Mouse (Mus musculus) bone marrow, adult 2 months (tissue): Measurements from ENCODE around the gene Camk1g. TPM values are rescaled to one million over a fixed set of nuclear protein-coding genes. Genes with fewer than 3 reads are reported as not detected.
A peak's percentile ranks its signal among the peaks of the same experiment; 100 is the strongest.

Source experiments
- H3K27ac ChIP-seq: fragments of 200-500 bp; 2 replicates; pipeline ENCODE4 v1.5.1; 2012; ENCODE audit warnings: low read depth, mild to moderate bottlenecking, control low read depth, inconsistent platforms, low read length; ENCODE audit not compliant: control insufficient read depth, poor library complexity, insufficient read depth
- H3K4me1 ChIP-seq: fragments of 200-500 bp; 2 replicates; pipeline ENCODE4 v1.6.1; 2011; ENCODE audit warnings: low read length; ENCODE audit not compliant: control insufficient read depth, insufficient read depth
- H3K4me3 ChIP-seq: fragments of 200-500 bp; replicated peaks from 2 replicates; pipeline ENCODE3; 2011; ENCODE audit warnings: mild to moderate bottlenecking, low read depth, low read length, control low read depth; ENCODE audit not compliant: control insufficient read depth
- CTCF ChIP-seq: fragments of 200-500 bp; IDR thresholded peaks from 2 replicates; pipeline ENCODE4 v1.5.1; 2011; ENCODE audit warnings: low read length, control low read depth; ENCODE audit not compliant: control insufficient read depth, insufficient read depth
- POLR2A ChIP-seq: fragments of 200-500 bp; IDR thresholded peaks from 2 replicates; pipeline ENCODE4 v1.6.1; 2011; ENCODE audit warnings: low read depth, mild to moderate bottlenecking, control low read depth, low read length, borderline replicate concordance; ENCODE audit not compliant: control insufficient read depth
- WGBS: fragments of 180-500 bp; shearing (Covaris S2); methylation state at CpG from one replicate; pipeline ENCODE4 v1.1.7; 2018; 5-methylcytosine and 5-hydroxymethylcytosine counted together
- polyA plus RNA-seq: library from polyadenylated mRNA; stranded (reverse); fragments of >200 nt; gene quantifications from 2 replicates; pipeline ENCODE4 v1.2.4, GENCODE M21; 2011; ENCODE audit warnings: low replicate concordance; ENCODE audit not compliant: missing spikeins, insufficient read depth, insufficient read length

The Camk1g gene
- polyA plus RNA-seq, 1 experiment, result not detected

DNA sequence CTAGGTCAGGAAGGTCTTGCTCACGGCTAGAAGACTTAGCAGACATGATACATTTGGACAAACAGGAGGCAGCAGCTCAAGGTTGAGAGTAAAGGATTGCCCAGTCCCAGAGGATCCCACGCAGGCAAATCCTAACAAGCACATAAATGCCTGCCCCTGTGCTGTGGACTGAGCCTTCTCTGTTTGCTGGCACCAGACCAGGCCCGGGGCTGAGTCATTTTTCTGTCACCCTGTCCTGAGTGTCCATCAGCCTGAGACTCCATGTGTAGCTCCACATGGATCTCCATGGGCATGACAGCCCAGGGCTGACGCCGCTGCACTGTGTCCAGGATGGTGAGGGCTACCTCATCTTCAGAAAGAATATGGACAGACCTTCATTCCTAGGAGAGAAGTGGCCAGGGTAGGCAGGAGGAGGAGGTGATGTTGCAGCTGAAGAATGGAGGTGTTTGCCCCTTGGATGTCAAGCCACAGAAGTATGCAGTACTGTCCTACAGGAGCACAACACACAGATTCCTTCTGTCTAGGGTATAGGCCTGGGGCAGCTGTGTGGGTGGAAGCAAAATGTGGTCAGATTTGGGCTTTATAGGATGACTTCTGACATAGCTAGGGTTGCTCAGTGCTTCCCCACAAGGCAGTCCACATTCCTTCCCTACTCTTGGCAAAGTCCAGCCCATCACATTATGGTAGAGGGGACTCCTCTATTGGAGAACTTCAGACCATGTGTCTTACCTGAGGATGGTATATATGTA, 27.7 kb downstream of the Camk1g start:
- peaks cover 11% of the 10 kb centered on the region for H3K4me1 ChIP-seq
- 78% methylated on average over 5 of the region's 5 CpGs for WGBS
- no peak overlapping the region for H3K4me3 ChIP-seq
- TF ChIP-seq POLR2A, result no peak
- H3K27ac ChIP-seq, result no peak overlapping the region

DNA sequence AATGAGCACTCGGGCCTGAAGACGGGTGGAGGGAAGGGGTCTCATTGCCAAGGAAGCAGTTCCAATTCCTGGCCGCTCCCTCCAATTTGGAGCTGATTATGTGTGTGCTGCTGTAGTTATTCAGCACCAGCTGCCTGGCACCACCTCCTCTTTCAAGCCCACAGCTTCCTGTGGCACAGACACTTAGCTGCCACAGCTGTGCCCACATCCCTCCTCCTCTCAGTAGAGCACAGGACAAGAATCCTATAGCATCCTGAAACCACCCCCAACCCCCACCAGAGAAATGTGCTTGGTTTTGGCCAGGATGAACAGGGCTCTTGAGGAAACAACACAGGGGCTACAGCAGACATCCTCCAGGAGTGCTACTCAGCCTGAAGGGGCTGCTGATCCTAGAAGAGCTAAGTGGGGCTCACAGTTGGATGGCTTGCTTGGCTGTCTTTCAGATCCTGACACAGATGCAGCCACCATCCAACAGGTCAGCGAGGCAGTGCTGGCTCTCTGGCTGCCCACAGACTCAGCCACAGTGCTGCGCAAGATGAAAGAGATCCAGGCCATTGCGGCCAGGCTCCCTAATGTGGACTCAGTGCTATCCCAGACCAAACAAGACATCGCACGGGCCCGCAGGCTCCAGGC, 31.6 kb downstream of the Camk1g start:
- H3K4me1 ChIP-seq, result peaks cover 17% of the 10 kb centered on the region
- H3K4me3 ChIP-seq, result no peak overlapping the region
- TF ChIP-seq POLR2A, result no peak
- TF ChIP-seq CTCF, result no peak
- H3K27ac ChIP-seq, result 0 out of 2 replicates have a peak overlapping the region, but pooled peaks have one; percentile 8
- 34% methylated on average over 9 of the region's 9 CpGs for WGBS

DNA sequence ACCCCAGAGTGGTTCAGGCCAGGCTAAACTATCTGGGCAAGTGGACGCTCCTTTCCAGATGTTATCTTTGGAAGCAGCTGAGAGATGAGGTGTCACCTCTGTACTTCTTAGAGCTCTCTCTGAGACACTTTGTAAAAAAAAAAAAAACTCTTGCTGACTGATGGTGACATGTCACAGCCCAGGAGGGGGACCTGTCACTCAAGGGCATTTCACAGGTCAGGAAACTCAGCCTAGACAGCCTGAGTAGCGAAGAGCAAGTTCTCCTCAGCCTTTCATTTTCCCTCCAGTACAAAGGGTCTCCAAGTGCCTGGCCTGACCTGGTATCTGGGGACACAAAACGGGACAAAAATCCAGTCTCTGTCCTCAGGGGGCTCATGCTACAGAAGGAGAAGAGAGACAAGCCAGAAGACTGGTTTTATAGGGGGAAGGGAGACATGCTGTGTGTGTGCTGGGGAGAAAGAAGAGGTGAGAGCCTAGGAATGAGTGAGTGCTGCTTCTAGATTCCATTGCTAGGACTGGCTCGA, 32.2 kb downstream of the Camk1g start:
- WGBS, result 21% methylated on average over 4 of the region's 4 CpGs
- H3K4me1 ChIP-seq, result peaks cover 14% of the 10 kb centered on the region
- no peak overlapping the region for H3K27ac ChIP-seq
- H3K4me3 ChIP-seq, result no peak overlapping the region
- TF ChIP-seq POLR2A, result no peak
- TF ChIP-seq CTCF, result no peak

DNA sequence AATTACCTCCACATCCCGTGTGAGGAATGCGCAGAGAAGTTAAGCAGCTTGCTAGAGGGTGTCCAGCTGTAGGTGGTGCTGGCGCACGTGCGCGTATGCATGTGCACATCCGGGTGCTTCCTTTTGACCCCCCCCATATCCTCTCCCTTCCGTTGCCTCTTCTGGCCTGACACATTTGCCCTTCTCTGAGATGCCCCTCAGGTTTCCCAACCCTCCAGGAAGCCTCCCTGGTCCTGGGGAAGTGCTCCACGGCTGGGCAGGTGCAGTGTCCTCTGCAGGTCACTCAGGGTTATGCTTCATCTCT, 33.1 kb downstream of the Camk1g start:
- 9% methylated on average over 9 of the region's 9 CpGs for WGBS
- Histone ChIP-seq H3K27ac (peak overlapping the region; percentile 18), H3K4me3 (no peak overlapping the region), H3K4me1 (peaks cover 11% of the 10 kb centered on the region)
- TF ChIP-seq POLR2A (no peak), CTCF (no peak)

DNA sequence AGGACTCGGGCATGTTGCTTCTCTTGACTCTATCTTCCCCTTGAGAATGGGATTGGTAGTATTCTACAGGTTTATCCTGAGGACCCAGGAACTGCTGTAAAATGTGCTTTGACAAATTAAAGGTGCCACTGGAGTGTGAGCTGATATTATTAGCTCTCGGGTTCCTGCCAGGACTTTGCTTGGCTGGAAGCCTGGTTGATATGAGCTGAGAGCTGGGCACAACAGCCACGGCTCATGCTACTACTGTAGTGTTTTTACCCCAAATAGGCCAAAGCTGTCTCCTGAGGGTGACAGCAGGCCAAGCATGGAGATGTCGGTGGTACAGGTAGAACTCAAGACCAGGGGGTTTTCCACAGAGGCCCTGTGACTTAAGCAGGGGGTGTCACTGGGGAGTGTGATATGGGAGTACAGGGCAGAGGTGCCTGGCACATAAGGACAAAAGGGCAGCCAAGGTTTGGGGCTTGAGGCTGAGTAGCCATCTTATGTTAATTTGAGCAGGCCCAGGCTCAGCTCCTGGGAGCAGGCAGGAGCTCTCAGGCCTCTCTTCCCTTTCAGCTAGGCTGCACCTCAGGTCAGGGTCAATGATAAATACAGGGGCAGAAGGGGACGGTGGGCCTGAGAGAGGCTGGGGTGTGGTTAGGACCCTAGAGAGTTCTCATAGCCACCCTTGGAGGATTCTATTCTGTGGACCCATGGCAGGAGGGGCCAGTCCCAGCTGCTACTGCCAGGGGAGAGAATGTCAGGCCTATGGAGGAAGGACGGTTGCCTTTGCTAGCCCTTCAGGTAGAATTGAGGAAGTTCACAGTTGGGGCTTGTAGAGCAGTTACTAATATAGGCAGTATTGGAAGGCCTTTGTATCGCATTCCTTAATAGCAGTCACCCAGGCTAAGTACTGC, 33.7 kb downstream of the Camk1g start:
- TF ChIP-seq POLR2A (no peak), CTCF (no peak)
- 50% methylated on average over 7 of the region's 7 CpGs for WGBS
- Histone ChIP-seq H3K27ac (peak overlapping the region; percentile 18; the same call in 1 of the 2 replicates), H3K4me3 (no peak overlapping the region), H3K4me1 (peaks cover 11% of the 10 kb centered on the region)

DNA sequence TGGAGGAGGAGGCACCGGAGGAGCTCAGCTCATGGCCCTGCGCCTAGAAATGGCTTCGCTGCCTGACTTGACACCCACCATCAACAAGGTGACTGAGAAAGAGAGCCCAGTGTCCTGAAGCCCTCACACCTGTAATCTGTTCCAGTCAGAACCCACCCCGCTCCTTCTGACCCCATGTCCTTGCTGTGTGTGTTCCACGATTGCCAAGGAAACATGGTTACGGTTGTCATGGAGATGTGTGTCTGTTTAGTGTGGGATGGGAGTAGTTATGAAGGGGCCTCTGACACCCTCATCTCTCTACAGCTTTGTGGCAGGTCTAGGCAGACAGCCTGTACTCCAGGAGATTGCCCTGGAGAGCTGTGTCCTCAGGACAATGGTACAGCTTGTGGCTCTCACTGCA, 35.6 kb downstream of the Camk1g start:
- WGBS, result 87% methylated on average over 6 of the region's 6 CpGs
- H3K4me1 ChIP-seq, result peaks cover 13% of the 10 kb centered on the region
- TF ChIP-seq CTCF (no peak), POLR2A (no peak)

DNA sequence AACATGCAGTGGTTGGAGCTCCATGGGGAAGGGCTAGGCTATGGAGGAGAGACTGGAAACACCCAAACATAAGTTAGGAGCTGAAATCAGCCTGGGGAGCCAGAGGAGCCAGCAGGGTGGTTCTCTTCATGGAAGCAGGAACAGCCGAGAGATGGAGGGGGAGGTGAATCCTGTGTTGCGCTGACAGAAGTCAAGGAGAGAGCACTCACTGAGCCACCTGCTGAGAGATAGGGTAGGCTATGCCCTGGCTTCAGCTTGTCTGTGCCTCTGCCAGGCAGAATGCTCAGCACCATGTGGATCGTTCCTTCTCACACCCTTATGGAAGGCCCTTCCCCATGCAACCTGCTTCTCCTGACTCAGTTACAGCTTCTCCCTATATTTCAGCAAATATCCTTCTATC, 36.3 kb downstream of the Camk1g start:
- Histone ChIP-seq H3K4me1 (peaks cover 13% of the 10 kb centered on the region), H3K4me3 (no peak overlapping the region), H3K27ac (no peak overlapping the region)
- WGBS, result 88% methylated on average over 3 of the region's 3 CpGs
- TF ChIP-seq CTCF (no peak), POLR2A (no peak)

More for the DNA sequence above, 35.6 kb downstream of the Camk1g start:
- Histone ChIP-seq H3K27ac (no peak overlapping the region), H3K4me3 (no peak overlapping the region)

DNA sequence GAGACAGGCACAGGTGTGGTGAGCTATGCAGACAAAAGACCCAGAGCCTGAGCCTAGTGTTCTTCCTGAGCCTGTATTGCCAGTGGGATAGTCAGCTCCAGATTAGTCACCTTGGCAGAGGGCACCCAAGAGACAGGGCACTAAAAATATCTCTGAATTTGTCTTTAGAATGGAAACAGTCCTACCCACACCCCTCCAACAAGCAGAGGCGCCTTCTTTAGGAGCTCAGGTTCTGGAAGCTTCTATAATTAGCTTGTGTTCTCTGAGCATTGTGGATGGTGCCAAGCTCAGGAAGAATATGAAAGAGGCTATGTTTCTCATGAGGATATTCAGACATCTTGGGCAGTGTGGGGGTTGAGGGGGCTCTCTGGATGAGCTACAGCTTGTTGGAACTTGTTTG, 37.4 kb downstream of the Camk1g start:
- H3K4me3 ChIP-seq, result no peak overlapping the region
- H3K27ac ChIP-seq, result no peak overlapping the region
- 79% methylated on average over 1 of the region's 1 CpGs for WGBS
- peaks cover 10% of the 10 kb centered on the region for H3K4me1 ChIP-seq
- TF ChIP-seq POLR2A, result no peak
- no peak for TF ChIP-seq CTCF
